Mouse (Mus musculus): ENCODE measurements around the gene Ntm. TPM values are rescaled to one million over a fixed set of nuclear protein-coding genes. Genes with fewer than 3 reads are reported as not detected.

Ntm gene
- polyA plus RNA-seq, 1 experiment from 2014 or later, result 48.5 TPM

DNA sequence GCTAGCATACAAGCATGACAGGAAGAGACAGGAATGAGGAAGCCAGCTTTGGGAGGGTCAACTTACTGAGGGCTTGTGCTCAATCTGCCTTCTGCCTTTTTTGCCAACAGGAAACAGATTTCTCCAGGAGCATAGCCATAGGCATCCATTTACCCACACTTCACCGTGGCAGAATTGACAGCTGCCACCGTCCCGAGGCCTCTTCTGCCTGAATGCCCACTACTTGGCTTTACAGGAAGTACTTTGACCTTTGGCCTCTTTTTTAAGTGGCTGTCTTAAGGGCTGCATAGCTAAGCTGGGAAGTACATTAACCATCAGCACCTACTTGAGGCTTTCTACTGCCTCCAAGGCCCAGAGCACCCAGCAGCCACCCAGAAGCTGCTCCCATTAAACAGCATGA, 226.9 kb downstream of the Ntm start:
- WGBS, result 12% methylated on average over 3 of the region's 3 CpGs
- H3K27me3 ChIP-seq (ENCODE audit: control insufficient read depth, insufficient read depth, low read length), result no peaks in the 10 kb centered on the region
- H3K4me3 ChIP-seq (ENCODE audit: low read length), result no peak overlapping the region
- no peak overlapping the region for H3K9ac ChIP-seq (ENCODE audit: low read depth, low read length)
- no peaks in the 10 kb centered on the region for H3K36me3 ChIP-seq (ENCODE audit: control insufficient read depth, insufficient read depth, low read length)
- H3K4me1 ChIP-seq (ENCODE audit: control insufficient read depth, insufficient read depth, low read length), result no peaks in the 10 kb centered on the region
- ATAC-seq (ENCODE audit: low FRiP score, low TSS enrichment), result no peak
- H3K4me2 ChIP-seq (replicated peaks; ENCODE audit: low read depth, low read length), result no peak overlapping the region
- H3K27ac ChIP-seq (ENCODE audit: low read depth, low read length), result no peak overlapping the region
- H3K9me3 ChIP-seq (ENCODE audit: control insufficient read depth, low read length), result no peaks in the 10 kb centered on the region

DNA sequence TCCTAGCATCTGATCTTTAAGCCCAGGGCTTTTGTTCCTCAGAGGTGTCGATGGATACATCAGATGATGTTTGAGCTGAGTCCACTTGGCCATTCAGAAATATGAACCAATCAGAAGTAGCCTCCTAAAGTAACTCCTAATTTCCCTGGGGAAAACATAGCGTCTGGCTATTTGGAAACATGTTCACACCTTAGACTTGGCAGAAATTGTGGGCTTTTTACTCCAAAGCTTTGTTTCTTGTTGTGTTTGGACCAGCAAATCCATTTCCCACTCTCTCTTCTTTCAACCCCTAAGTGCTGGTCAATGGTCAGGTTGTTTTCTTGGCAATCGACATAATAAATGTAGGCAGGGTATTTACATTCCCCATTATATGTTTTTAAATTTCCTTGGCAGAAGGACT, 230.0 kb downstream of the Ntm start:
- no peak overlapping the region for H3K9ac ChIP-seq (ENCODE audit: low read depth, low read length)
- H3K9me3 ChIP-seq (ENCODE audit: control insufficient read depth, low read length), result no peaks in the 10 kb centered on the region
- no peaks in the 10 kb centered on the region for H3K36me3 ChIP-seq (ENCODE audit: control insufficient read depth, insufficient read depth, low read length)
- WGBS, result 74% methylated on average over 3 of the region's 3 CpGs
- H3K27ac ChIP-seq (ENCODE audit: low read depth, low read length), result no peak overlapping the region
- H3K4me1 ChIP-seq (ENCODE audit: control insufficient read depth, insufficient read depth, low read length), result no peaks in the 10 kb centered on the region
- H3K27me3 ChIP-seq (ENCODE audit: control insufficient read depth, insufficient read depth, low read length), result no peaks in the 10 kb centered on the region
- H3K4me3 ChIP-seq (ENCODE audit: low read length), result no peak overlapping the region
- no peak for ATAC-seq (ENCODE audit: low FRiP score, low TSS enrichment)
- no peak overlapping the region for H3K4me2 ChIP-seq (replicated peaks; ENCODE audit: low read depth, low read length)

DNA sequence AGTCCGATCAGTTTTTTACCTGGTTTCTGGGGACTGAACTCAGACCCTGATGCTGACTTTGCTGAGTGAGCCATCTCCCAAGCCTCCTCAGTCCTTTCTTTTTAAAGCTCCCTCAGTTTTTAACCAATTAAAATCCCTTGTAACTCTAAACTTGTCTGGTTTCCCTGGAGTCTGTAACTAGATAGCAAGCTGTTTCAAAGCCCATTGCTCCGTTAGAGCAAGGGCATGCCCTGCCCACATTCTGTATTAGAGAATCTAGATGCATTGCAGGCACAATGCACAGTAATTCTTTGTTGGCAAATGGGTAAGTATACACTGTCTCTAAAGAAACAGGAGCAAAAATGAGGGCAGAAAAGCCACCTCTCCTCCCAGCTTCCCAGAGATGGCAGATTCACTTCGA, 231.3 kb downstream of the Ntm start:
- no peaks in the 10 kb centered on the region for H3K9me3 ChIP-seq (ENCODE audit: control insufficient read depth, low read length)
- no peaks in the 10 kb centered on the region for H3K4me1 ChIP-seq (ENCODE audit: control insufficient read depth, insufficient read depth, low read length)
- 36% methylated on average over 3 of the region's 3 CpGs for WGBS
- no peaks in the 10 kb centered on the region for H3K27me3 ChIP-seq (ENCODE audit: control insufficient read depth, insufficient read depth, low read length)
- no peak overlapping the region for H3K9ac ChIP-seq (ENCODE audit: low read depth, low read length)
- H3K36me3 ChIP-seq (ENCODE audit: control insufficient read depth, insufficient read depth, low read length), result no peaks in the 10 kb centered on the region
- H3K27ac ChIP-seq (ENCODE audit: low read depth, low read length), result no peak overlapping the region
- H3K4me3 ChIP-seq (ENCODE audit: low read length), result no peak overlapping the region
- no peak overlapping the region for H3K4me2 ChIP-seq (replicated peaks; ENCODE audit: low read depth, low read length)
- peak; percentile 64; the same call in 1 of the 2 replicates for ATAC-seq (ENCODE audit: low FRiP score, low TSS enrichment)

DNA sequence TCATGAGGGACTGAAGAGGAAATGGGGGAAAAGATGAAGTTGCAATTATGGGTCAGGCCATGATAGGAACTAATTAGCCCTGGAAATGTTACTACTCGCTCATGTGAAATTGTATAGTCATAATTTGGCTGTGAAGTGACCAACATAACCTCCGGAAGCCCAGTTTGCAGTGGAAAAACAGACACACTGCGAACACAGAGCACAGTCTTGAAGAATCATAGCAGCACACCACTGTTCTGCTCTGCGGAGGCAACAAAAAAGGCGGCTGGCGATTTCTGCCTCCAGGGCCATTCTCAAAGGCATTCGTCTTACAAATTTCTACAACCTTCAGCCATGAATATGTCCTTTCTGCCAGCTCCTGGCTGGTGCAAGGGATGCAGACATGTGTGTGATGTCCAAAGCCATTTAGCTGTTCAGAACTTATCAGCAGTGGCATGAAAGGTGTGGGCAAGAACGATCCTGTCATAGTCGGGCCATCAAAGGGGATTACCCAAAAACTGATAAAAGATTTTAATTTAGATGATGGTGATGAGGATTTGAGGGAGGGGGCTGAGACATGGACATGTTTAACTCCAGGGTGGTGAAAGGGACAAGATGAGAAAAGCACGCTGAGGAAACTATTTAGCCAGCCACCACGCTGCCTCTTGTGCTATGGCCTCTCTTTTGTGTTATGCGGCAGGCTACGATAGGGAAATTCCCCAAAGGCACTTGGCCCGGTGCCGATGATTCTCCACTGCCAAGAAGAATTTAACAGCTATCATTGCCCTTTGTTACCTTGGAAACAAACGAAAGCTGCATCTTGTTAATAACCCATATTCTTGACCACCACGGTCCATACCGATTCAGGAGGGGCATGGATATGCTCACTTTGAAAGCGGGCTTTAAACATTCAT, 235.2 kb downstream of the Ntm start:
- ATAC-seq (ENCODE audit: low FRiP score, low TSS enrichment), result no peak

DNA sequence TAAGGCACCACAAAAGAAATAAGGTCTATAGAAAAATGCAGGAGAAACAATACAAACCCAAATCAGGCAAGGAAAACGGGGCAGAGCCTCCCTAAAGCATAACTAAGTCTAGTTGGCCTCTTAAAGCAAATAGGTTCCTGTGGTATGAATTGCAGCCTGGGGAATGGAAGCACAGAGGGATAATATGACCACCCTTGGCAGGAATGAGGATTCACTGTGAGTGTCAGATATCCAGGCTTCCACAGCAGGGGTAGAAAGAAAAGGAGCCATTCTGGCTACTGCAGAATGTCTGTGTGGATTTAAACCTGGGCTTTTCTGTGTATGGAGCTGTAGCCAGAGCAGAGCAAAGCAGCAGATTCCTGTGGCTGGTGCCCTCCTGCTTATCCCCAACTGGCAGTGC, 241.5 kb downstream of the Ntm start:
- Histone ChIP-seq H3K4me2 (replicated peaks; ENCODE audit: low read depth, low read length) (no peak overlapping the region), H3K36me3 (ENCODE audit: control insufficient read depth, insufficient read depth, low read length) (no peaks in the 10 kb centered on the region), H3K27me3 (ENCODE audit: control insufficient read depth, insufficient read depth, low read length) (no peaks in the 10 kb centered on the region), H3K27ac (ENCODE audit: low read depth, low read length) (no peak overlapping the region), H3K4me3 (ENCODE audit: low read length) (no peak overlapping the region), H3K9me3 (ENCODE audit: control insufficient read depth, low read length) (no peaks in the 10 kb centered on the region), H3K9ac (ENCODE audit: low read depth, low read length) (no peak overlapping the region), H3K4me1 (ENCODE audit: control insufficient read depth, insufficient read depth, low read length) (no peaks in the 10 kb centered on the region)
- WGBS, result 65% methylated on average over 1 of the region's 1 CpGs
- no peak for ATAC-seq (ENCODE audit: low FRiP score, low TSS enrichment)

More for the DNA sequence above, 235.2 kb downstream of the Ntm start:
- Histone ChIP-seq H3K4me2 (replicated peaks; ENCODE audit: low read depth, low read length) (no peak overlapping the region), H3K4me1 (ENCODE audit: control insufficient read depth, insufficient read depth, low read length) (no peaks in the 10 kb centered on the region), H3K9me3 (ENCODE audit: control insufficient read depth, low read length) (no peaks in the 10 kb centered on the region), H3K27me3 (ENCODE audit: control insufficient read depth, insufficient read depth, low read length) (no peaks in the 10 kb centered on the region), H3K36me3 (ENCODE audit: control insufficient read depth, insufficient read depth, low read length) (no peaks in the 10 kb centered on the region), H3K4me3 (ENCODE audit: low read length) (no peak overlapping the region), H3K27ac (ENCODE audit: low read depth, low read length) (no peak overlapping the region), H3K9ac (ENCODE audit: low read depth, low read length) (no peak overlapping the region)
- WGBS, result 77% methylated on average over 19 of the region's 19 CpGs

DNA sequence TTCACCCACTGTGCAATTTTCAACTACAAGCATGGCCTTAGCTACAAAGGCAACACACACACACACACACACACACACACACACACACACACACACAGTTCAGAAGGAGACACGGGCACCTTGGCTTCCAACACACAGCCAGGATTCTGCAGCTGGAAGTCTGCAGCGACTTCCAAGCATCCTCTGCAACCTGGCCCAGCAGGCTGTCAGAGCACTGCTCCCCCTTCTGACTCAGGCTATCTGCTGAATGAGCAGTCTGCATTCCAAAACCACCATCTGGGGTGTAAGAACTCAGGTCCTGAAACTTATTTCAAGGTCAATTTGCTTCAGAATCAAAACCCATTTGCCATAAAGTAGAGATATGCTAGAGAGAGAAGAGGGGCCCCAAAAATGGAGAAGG, 246.1 kb downstream of the Ntm start:
- no peak overlapping the region for H3K27ac ChIP-seq (ENCODE audit: low read depth, low read length)
- no peaks in the 10 kb centered on the region for H3K9me3 ChIP-seq (ENCODE audit: control insufficient read depth, low read length)
- H3K9ac ChIP-seq (ENCODE audit: low read depth, low read length), result no peak overlapping the region
- H3K27me3 ChIP-seq (ENCODE audit: control insufficient read depth, insufficient read depth, low read length), result no peaks in the 10 kb centered on the region
- H3K4me3 ChIP-seq (ENCODE audit: low read length), result no peak overlapping the region
- no peaks in the 10 kb centered on the region for H3K36me3 ChIP-seq (ENCODE audit: control insufficient read depth, insufficient read depth, low read length)
- H3K4me1 ChIP-seq (ENCODE audit: control insufficient read depth, insufficient read depth, low read length), result no peaks in the 10 kb centered on the region
- WGBS, result 38% methylated on average over 2 of the region's 2 CpGs
- ATAC-seq (ENCODE audit: low FRiP score, low TSS enrichment), result no peak
- no peak overlapping the region for H3K4me2 ChIP-seq (replicated peaks; ENCODE audit: low read depth, low read length)

DNA sequence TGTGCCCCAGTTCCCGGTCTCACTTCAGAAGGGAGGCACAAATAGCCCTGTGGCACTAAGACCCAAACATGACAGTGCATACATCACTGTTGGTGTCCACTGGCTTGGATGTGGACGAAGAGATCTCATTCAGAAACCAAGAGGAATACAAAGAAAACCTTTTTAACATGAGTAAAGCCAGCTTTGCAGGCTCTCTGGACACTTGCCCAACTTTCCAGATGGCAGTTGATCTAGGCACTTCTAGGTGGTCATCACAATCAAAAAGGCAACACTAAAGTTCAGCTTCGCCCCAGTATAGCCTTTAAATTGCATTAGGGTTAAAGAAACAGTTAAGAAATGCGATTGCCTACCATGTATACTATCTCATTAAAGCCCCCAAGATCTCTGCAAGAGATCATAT, 264.7 kb downstream of the Ntm start:
- no peaks in the 10 kb centered on the region for H3K36me3 ChIP-seq (ENCODE audit: control insufficient read depth, insufficient read depth, low read length)
- H3K27ac ChIP-seq (ENCODE audit: low read depth, low read length), result no peak overlapping the region
- H3K4me3 ChIP-seq (ENCODE audit: low read length), result no peak overlapping the region
- no peaks in the 10 kb centered on the region for H3K27me3 ChIP-seq (ENCODE audit: control insufficient read depth, insufficient read depth, low read length)
- no peak overlapping the region for H3K9ac ChIP-seq (ENCODE audit: low read depth, low read length)
- H3K4me2 ChIP-seq (replicated peaks; ENCODE audit: low read depth, low read length), result no peak overlapping the region
- no peak for ATAC-seq (ENCODE audit: low FRiP score, low TSS enrichment)
- no peaks in the 10 kb centered on the region for H3K4me1 ChIP-seq (ENCODE audit: control insufficient read depth, insufficient read depth, low read length)
- H3K9me3 ChIP-seq (ENCODE audit: control insufficient read depth, low read length), result no peaks in the 10 kb centered on the region
- WGBS, result 85% methylated on average over 4 of the region's 4 CpGs

DNA sequence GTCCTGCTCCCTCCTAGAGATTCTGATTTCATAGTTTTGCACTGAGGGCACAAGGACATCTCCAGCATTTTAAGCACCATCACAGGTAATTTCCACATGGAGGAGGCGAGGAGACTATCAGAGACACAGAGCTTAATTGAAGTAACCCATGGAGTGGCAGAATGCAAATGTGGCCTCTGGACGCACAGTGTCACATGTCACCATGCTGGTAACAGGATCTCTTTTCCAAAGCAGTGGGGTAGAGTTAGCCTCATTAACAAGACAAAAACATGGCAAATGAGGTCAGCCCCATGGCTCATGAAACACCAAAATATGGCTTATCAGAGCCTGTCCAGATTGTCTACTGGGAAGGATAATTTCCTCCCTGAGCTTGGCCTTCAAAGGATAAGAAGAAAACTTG, 268.8 kb downstream of the Ntm start:
- no peak overlapping the region for H3K4me3 ChIP-seq (ENCODE audit: low read length)
- no peaks in the 10 kb centered on the region for H3K27me3 ChIP-seq (ENCODE audit: control insufficient read depth, insufficient read depth, low read length)
- no peak overlapping the region for H3K4me2 ChIP-seq (replicated peaks; ENCODE audit: low read depth, low read length)
- H3K36me3 ChIP-seq (ENCODE audit: control insufficient read depth, insufficient read depth, low read length), result no peaks in the 10 kb centered on the region
- H3K4me1 ChIP-seq (ENCODE audit: control insufficient read depth, insufficient read depth, low read length), result no peaks in the 10 kb centered on the region
- 42% methylated on average over 2 of the region's 2 CpGs for WGBS
- H3K27ac ChIP-seq (ENCODE audit: low read depth, low read length), result no peak overlapping the region
- H3K9me3 ChIP-seq (ENCODE audit: control insufficient read depth, low read length), result no peaks in the 10 kb centered on the region
- ATAC-seq (ENCODE audit: low FRiP score, low TSS enrichment), result peak; percentile 43; the same call in 1 of the 2 replicates
- no peak overlapping the region for H3K9ac ChIP-seq (ENCODE audit: low read depth, low read length)

DNA sequence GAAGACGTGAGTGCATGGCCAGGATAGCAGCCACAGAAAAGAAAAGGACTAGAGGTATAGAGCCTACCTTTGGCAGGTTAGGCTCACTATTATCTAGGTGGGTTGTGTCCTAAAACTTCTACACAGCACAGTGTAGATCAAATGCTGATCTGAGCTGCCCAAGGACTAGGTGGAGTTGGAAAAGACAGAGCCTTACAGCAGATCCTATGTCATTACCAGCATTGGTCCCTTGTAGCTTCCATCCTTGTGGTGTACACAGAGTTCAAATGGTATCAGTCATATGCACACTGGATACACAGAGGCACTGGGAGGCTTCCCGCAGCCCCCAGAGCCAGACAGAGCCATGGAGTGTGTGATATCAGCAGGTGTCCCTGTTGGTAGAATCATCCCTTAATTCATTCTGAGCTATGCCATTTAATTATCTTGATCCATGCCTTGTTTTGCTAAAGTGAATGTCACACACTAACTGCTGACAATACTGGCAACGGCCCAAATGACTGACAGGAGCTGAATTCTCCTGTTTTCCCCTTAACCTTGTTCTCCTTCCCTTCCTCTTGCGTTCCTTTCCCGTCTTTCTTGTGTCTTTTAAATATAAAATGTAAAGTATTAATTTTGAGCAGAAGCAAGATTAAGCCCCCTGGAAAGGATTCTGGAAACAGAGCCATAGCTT, 271.6 kb downstream of the Ntm start:
- no peak overlapping the region for H3K4me3 ChIP-seq (ENCODE audit: low read length)
- H3K36me3 ChIP-seq (ENCODE audit: control insufficient read depth, insufficient read depth, low read length), result no peaks in the 10 kb centered on the region
- no peak overlapping the region for H3K27ac ChIP-seq (ENCODE audit: low read depth, low read length)
- no peak overlapping the region for H3K4me2 ChIP-seq (replicated peaks; ENCODE audit: low read depth, low read length)
- H3K9ac ChIP-seq (ENCODE audit: low read depth, low read length), result no peak overlapping the region
- no peak for ATAC-seq (ENCODE audit: low FRiP score, low TSS enrichment)
- WGBS, result 86% methylated on average over 5 of the region's 5 CpGs
- no peaks in the 10 kb centered on the region for H3K9me3 ChIP-seq (ENCODE audit: control insufficient read depth, low read length)
- no peaks in the 10 kb centered on the region for H3K27me3 ChIP-seq (ENCODE audit: control insufficient read depth, insufficient read depth, low read length)
- no peaks in the 10 kb centered on the region for H3K4me1 ChIP-seq (ENCODE audit: control insufficient read depth, insufficient read depth, low read length)

All from kidney, embryonic 14.5 days (tissue).